Mouse (Mus musculus) embryonic stem cell, embryonic (primary cell): ENCODE data around the gene Gm15557.

Experiments
- CTCF ChIA-PET, 4 experiments: fragments of 300-600 bp in 2 of 4; fragments of 350-600 bp in 2 of 4; sonication (Branson Sonifier 250); formaldehyde crosslinking; loops; one replicate each; lab custom pipeline; 2022; ENCODE audit warnings: inconsistent platforms in 2 of 4; lab: Charles Lee
- POLR2A ChIA-PET, 4 experiments: fragments of 300-600 bp in 2 of 4; fragments of 350-600 bp in 2 of 4; sonication (Branson Sonifier 250); formaldehyde crosslinking; loops; one replicate each; lab custom pipeline; 2022; ENCODE audit warnings: antibody characterized with exemption in 4 of 4, inconsistent platforms in 1 of 4; lab: Charles Lee

The Gm15557 gene

GRCm38 (mm10) chr2:155944685-155945084 is 4.2 kb downstream of the Gm15557 start:
- CTCF ChIA-PET, result no interaction called here
- POLR2A ChIA-PET, result interaction anchor here in 3 of 4 experiments (0.6 to 9.1 kb wide), 10 partner anchors 11 to 702 kb away, joined by 3 to 75 read pairs (median 4); partner anchors contain the start of genes Cep250 (in 2 of the 3), Cpne1 (in 1 of the 3) and Rbm12 (in 1 of the 3)

GRCm38 (mm10) chr2:155945124-155945523 is 4.6 kb downstream of the Gm15557 start, which contains the start of gene Gdf5:
Gdf5 (minus strand) TSS chr2:155945367.
- ChIA-PET POLR2A (interaction anchor here in 3 of 4 experiments (0.6 to 9.1 kb wide), 9 partner anchors 11 to 702 kb away, joined by 3 to 75 read pairs (median 4); partner anchors contain the start of genes Cep250 (in 2 of the 3), Cpne1 (in 1 of the 3) and Rbm12 (in 1 of the 3)), CTCF (interaction anchor here in 2 of 4 experiments (1.4 to 2.4 kb wide), 8 partner anchors 11 to 144 kb away, joined by 3 to 32 read pairs (median 6); partner anchors contain the start of genes Cep250 (in 2 of the 2) and Fam83c (in 1 of the 2))

- ChIA-PET POLR2A (interaction anchor here in 3 of 4 experiments (0.6 to 9.1 kb wide), 16 partner anchors 9 to 701 kb away, joined by 3 to 75 read pairs (median 4); partner anchors contain the start of genes Cep250 (in 3 of the 3), BC029722 (in 1 of the 3), Cpne1 (in 1 of the 3) and Rbm12 (in 1 of the 3)), CTCF (interaction anchor here (0.7 to 2.4 kb wide), 37 partner anchors 9 to 428 kb away, joined by 3 to 32 read pairs (median 4); partner anchors contain the start of genes Cep250 (in 2 of the 4), Acss2 (in 1 of the 4), BC029722 (in 1 of the 4) and Eif6 (in 1 of the 4))
These were observed 5.1 kb downstream of the Gm15557 start for GRCm38 (mm10) chr2:155945580-155945979.

- POLR2A ChIA-PET, result interaction anchor here in 3 of 4 experiments (0.6 to 9.1 kb wide), 21 partner anchors 9 to 305 kb away, joined by 3 to 75 read pairs (median 4); partner anchors contain the start of genes Cep250 (in 3 of the 3), BC029722 (in 2 of the 3), Cpne1 (in 1 of the 3) and Rbm12 (in 1 of the 3)
- CTCF ChIA-PET, result interaction anchor here (0.5 to 2.4 kb wide), 55 partner anchors 10 to 1297 kb away, joined by 3 to 32 read pairs (median 4); partner anchors contain the start of genes Cep250 (in 2 of the 4), Acss2 (in 1 of the 4), BC029722 (in 1 of the 4) and Eif6 (in 1 of the 4)
These were observed 5.5 kb downstream of the Gm15557 start for GRCm38 (mm10) chr2:155946069-155946468.

- POLR2A ChIA-PET, result interaction anchor here in 3 of 4 experiments (0.6 to 9.1 kb wide), 20 partner anchors 10 to 305 kb away, joined by 3 to 75 read pairs (median 4); partner anchors contain the start of genes Cep250 (in 3 of the 3) and BC029722 (in 2 of the 3)
- CTCF ChIA-PET, result interaction anchor here (0.5 to 2.4 kb wide), 53 partner anchors 9 to 1298 kb away, joined by 3 to 32 read pairs (median 4); partner anchors contain the start of genes Cep250 (in 2 of the 4), Acss2 (in 1 of the 4), BC029722 (in 1 of the 4) and Eif6 (in 1 of the 4)
These were observed 6.0 kb downstream of the Gm15557 start for GRCm38 (mm10) chr2:155946499-155946898.

GRCm38 (mm10) chr2:155947390-155948002 is 7.0 kb downstream of the Gm15557 start:
- ChIA-PET POLR2A (interaction anchor here in 3 of 4 experiments (0.5 to 9.1 kb wide), 8 partner anchors 9 to 135 kb away, joined by 3 to 75 read pairs (median 3); partner anchors contain the start of genes Cep250 (in 2 of the 3) and BC029722 (in 1 of the 3)), CTCF (interaction anchor here in 1 of 4 experiments (2.0 to 2.4 kb wide), 2 partner anchors 99 to 145 kb away, joined by 9 to 32 read pairs; no protein-coding TSS in a partner anchor)

GRCm38 (mm10) chr2:155949362-155949761 is 8.8 kb downstream of the Gm15557 start:
- POLR2A ChIA-PET, result interaction anchor here in 1 of 4 experiments (1.1 kb wide), 1 partner anchor 9 kb away, joined by 3 read pairs; the partner anchor contains the start of gene Gm15557

GRCm38 (mm10) chr2:155952006-155952405 is 11.5 kb downstream of the Gm15557 start:
- POLR2A ChIA-PET, result interaction anchor here in 1 of 4 experiments (0.6 to 1.5 kb wide), 2 partner anchors 120 to 159 kb away, joined by 3 read pairs; no protein-coding TSS in a partner anchor
- CTCF ChIA-PET, result interaction anchor here in 2 of 4 experiments (0.6 to 1.1 kb wide), 3 partner anchors 72 to 120 kb away, joined by 3 to 4 read pairs (median 3); no protein-coding TSS in a partner anchor

More at GRCm38 (mm10) chr2:155949362-155949761, 8.8 kb downstream of the Gm15557 start:
- CTCF ChIA-PET, result no interaction called here

- ChIA-PET CTCF (interaction anchor here in 3 of 4 experiments (0.6 to 3.4 kb wide), 11 partner anchors 9 to 438 kb away, joined by 3 to 16 read pairs (median 3); partner anchors contain the start of genes Gdf5 (in 2 of the 3), 6430550D23Rik (in 1 of the 3), Ergic3 (in 1 of the 3) and Ggt7 (in 1 of the 3)), POLR2A (interaction anchor here in 3 of 4 experiments (0.5 to 5.1 kb wide), 79 partner anchors 8 to 883 kb away, joined by 3 to 75 read pairs (median 4); partner anchors contain the start of genes Cpne1 (in 3 of the 3), Rbm12 (in 3 of the 3), 6430550D23Rik (in 2 of the 3) and Eif6 (in 2 of the 3))
These were observed 15.9 kb downstream of the Gm15557 start, which contains the start of gene Cep250 for GRCm38 (mm10) chr2:155956134-155957059. Cep250 (plus strand) TSS chr2:155956458.

- POLR2A ChIA-PET, result interaction anchor here in 1 of 4 experiments (5.1 kb wide), 1 partner anchor 17 kb away, joined by 75 read pairs; the partner anchor contains the start of genes Gdf5 and Gm15557
- CTCF ChIA-PET, result no interaction called here
These were observed 19.5 kb downstream of the Gm15557 start for GRCm38 (mm10) chr2:155959981-155960380.

GRCm38 (mm10) chr2:155961862-155962261 is 21.3 kb downstream of the Gm15557 start:
- POLR2A ChIA-PET, result interaction anchor here in 1 of 4 experiments (0.9 to 2.3 kb wide), 4 partner anchors 10 to 104 kb away, joined by 3 to 7 read pairs (median 4); no protein-coding TSS in a partner anchor

GRCm38 (mm10) chr2:155962991-155963390 is 22.5 kb downstream of the Gm15557 start:
- POLR2A ChIA-PET, result interaction anchor here in 1 of 4 experiments (0.6 to 2.3 kb wide), 7 partner anchors 9 to 184 kb away, joined by 3 to 7 read pairs (median 3); no protein-coding TSS in a partner anchor
- CTCF ChIA-PET, result interaction anchor here in 1 of 4 experiments (0.6 kb wide), 1 partner anchor 160 kb away, joined by 3 read pairs; no protein-coding TSS in a partner anchor

More at GRCm38 (mm10) chr2:155961862-155962261, 21.3 kb downstream of the Gm15557 start:
- CTCF ChIA-PET, result interaction anchor here in 2 of 4 experiments (0.6 to 0.8 kb wide), 2 partner anchors 28 to 266 kb away, joined by 3 to 4 read pairs; no protein-coding TSS in a partner anchor

- POLR2A ChIA-PET, result interaction anchor here in 1 of 4 experiments (1.3 to 1.7 kb wide), 2 partner anchors 14 to 17 kb away, joined by 3 to 5 read pairs; partner anchors contain the start of gene Cep250
- CTCF ChIA-PET, result interaction anchor here in 3 of 4 experiments (0.5 to 1.2 kb wide), 3 partner anchors 17 to 160 kb away, joined by 3 to 5 read pairs (median 3); partner anchors contain the start of gene Cep250 (in 1 of the 3)
These were observed 32.8 kb downstream of the Gm15557 start for GRCm38 (mm10) chr2:155973348-155973747.

GRCm38 (mm10) chr2:155974087-155974731 is 33.7 kb downstream of the Gm15557 start:
- POLR2A ChIA-PET, result interaction anchor here in 3 of 4 experiments (0.7 to 2.5 kb wide), 5 partner anchors 12 to 33 kb away, joined by 3 to 5 read pairs (median 3); partner anchors contain the start of genes 6430550D23Rik (in 1 of the 3), Cep250 (in 1 of the 3) and Ergic3 (in 1 of the 3)
- CTCF ChIA-PET, result interaction anchor here (0.6 to 1.2 kb wide), 6 partner anchors 17 to 261 kb away, joined by 3 read pairs; partner anchors contain the start of gene Cep250 (in 1 of the 4)
